Mouse (Mus musculus) ES-E14 (cell line): ENCODE measurements around the gene Kif26a. TPM values are rescaled to one million over a fixed set of nuclear protein-coding genes. Genes with fewer than 3 reads are reported as not detected.

ENCODE experiments used
- DNase-seq: peaks from one replicate; pipeline ENCODE4 v3.0.0-alpha.2; 2013; ENCODE audit warnings: low read depth, low spot score
- H3K27ac ChIP-seq: 2 replicates; pipeline ENCODE4 v1.5.1; 2012; ENCODE audit warnings: low read depth, mild to moderate bottlenecking, low read length, moderate library complexity, mixed read lengths; ENCODE audit not compliant: poor library complexity, insufficient read depth, severe bottlenecking
- H3K36me3 ChIP-seq: 2 replicates; pipeline ENCODE4 v1.6.1; 2012; ENCODE audit warnings: mild to moderate bottlenecking, low read length, moderate library complexity, mixed read lengths; ENCODE audit not compliant: control insufficient read depth, poor library complexity, insufficient read depth, severe bottlenecking
- H3K4me1 ChIP-seq, 2 experiments: fragments of 150-350 bp in 1 of 2; sonication (generic) in 1 of 2; 2 replicates each; pipeline ENCODE4 v1.6.1; 2012; ENCODE audit warnings: low read length in 2 of 2, mild to moderate bottlenecking in 1 of 2, mixed read lengths in 1 of 2; ENCODE audit not compliant: control insufficient read depth in 2 of 2, insufficient read depth in 2 of 2, poor library complexity in 1 of 2
- H3K4me3 ChIP-seq, 2 experiments: fragments of 150-350 bp in 1 of 2; sonication (generic) in 1 of 2; 2 replicates each; pipeline ENCODE4 v1.5.1; 2012; ENCODE audit warnings: low read length in 2 of 2, low read depth in 1 of 2, mild to moderate bottlenecking in 1 of 2, mixed read lengths in 1 of 2; ENCODE audit not compliant: insufficient read depth in 1 of 2, poor library complexity in 1 of 2, severe bottlenecking in 1 of 2
- H3K9ac ChIP-seq: 2 replicates; pipeline ENCODE4 v1.6.1; 2012; ENCODE audit warnings: low read depth, mild to moderate bottlenecking, low read length, mixed read lengths; ENCODE audit not compliant: poor library complexity, insufficient read depth, severe bottlenecking
- H3K9me3 ChIP-seq: fragments of 150-350 bp; sonication (generic); 2 replicates; pipeline ENCODE4 v1.6.1; 2012; ENCODE audit warnings: low read depth, mild to moderate bottlenecking, low read length; ENCODE audit not compliant: control insufficient read depth, insufficient read depth
- CHD2 ChIP-seq: IDR thresholded peaks from 2 replicates; pipeline ENCODE4 v1.6.1; 2014; ENCODE audit warnings: mild to moderate bottlenecking, low read depth, low read length, inconsistent platforms
- HCFC1 ChIP-seq: IDR thresholded peaks from 2 replicates; pipeline ENCODE4 v1.6.1; 2012; ENCODE audit warnings: low read length, inconsistent platforms, borderline replicate concordance; ENCODE audit not compliant: insufficient read depth
- MAFK ChIP-seq: IDR thresholded peaks from 2 replicates; pipeline ENCODE4 v1.6.1; 2014; ENCODE audit warnings: mild to moderate bottlenecking, low read depth, low read length, inconsistent platforms; ENCODE audit not compliant: insufficient read depth
- ZC3H11A ChIP-seq: IDR thresholded peaks from 2 replicates; pipeline ENCODE4 v1.6.1; 2012; ENCODE audit warnings: low read depth, mild to moderate bottlenecking, inconsistent platforms, low read length, borderline replicate concordance
- ZNF384 ChIP-seq: IDR thresholded peaks from 2 replicates; pipeline ENCODE4 v1.6.1; 2012; ENCODE audit warnings: low read depth, low read length, inconsistent platforms
- in situ Hi-C, 2 experiments: fragments of 600-800 bp; cut with MboI; formaldehyde crosslinking; loops; one replicate each; pipeline ENCODE4 v1.15.1; 2025; ENCODE audit warnings: low sequenced_read_pairs in 2 of 2, inconsistent platforms in 1 of 2; ENCODE audit not compliant: unreplicated experiment in 2 of 2
- total RNA-seq: library from RNA; depleted of rRNA; stranded (reverse); fragments of 300-350 nt; gene quantifications from 2 replicates; pipeline ENCODE4 v1.2.3, GENCODE M21; 2012

Gene Kif26a
- total RNA-seq, 1 experiment = 6.1 TPM

DNA sequence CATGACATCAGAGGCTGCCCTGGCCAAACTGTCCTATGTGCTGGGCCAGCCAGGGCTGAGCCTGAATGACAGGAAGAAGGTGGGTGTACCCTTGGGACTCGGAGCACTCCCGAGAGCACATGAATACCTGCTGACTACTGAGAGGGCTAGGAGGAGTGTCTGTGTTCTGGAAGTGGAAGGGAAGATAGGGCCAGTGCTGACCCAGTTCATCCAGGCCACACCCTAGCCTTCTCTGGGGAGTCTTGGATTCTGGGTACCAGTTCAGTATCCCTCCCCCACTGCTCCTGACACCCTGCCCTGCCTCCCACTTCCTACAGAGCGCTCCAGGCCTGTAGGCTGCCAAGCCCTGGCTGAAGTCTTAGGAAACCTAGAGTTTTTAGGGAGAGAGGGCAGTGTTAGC lies 24.8 kb upstream of the Kif26a start:
- no peak overlapping the region for H3K4me3 ChIP-seq
- H3K4me1 ChIP-seq = peaks cover 0 to 9% of the 10 kb centered on the region in 2 experiments; a peak in 1 of 4 replicates
- H3K36me3 ChIP-seq = no peaks in the 10 kb centered on the region
- TF ChIP-seq ZNF384 (no peak), ZC3H11A (no peak), MAFK (no peak), CHD2 (no peak), HCFC1 (no peak)
- H3K9me3 ChIP-seq = no peaks in the 10 kb centered on the region
- H3K27ac ChIP-seq = no peak overlapping the region
- no peak for DNase-seq
- no peak overlapping the region for H3K9ac ChIP-seq
- in situ Hi-C loops = no loop called here

DNA sequence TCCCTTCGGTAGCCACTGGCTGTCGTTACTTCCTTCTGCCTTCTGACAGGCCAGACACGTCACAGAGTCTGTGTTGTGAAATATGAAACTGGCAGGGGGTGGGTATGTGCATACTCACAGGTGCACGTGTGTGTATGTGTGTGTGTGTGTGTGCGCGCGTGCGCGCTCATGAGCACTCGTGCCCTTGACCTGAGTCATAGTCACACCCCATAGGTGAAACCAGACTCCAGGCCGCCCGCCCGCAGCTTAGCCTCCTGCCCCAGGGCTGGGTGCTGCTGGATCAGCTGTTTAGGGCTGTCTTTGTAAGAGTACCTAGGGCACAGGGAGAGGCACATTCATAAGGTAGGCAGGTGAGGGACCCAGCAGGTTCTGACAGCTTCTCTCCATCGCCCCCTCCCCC lies 20.1 kb upstream of the Kif26a start:
- no peak for DNase-seq
- Histone ChIP-seq H3K9ac (no peak overlapping the region), H3K36me3 (no peaks in the 10 kb centered on the region), H3K4me1 (peaks cover 0 to 5% of the 10 kb centered on the region in 2 experiments; a peak in 1 of 4 replicates), H3K27ac (no peak overlapping the region), H3K9me3 (no peaks in the 10 kb centered on the region), H3K4me3 (no peak overlapping the region)
- TF ChIP-seq MAFK (no peak), ZC3H11A (no peak), HCFC1 (no peak), CHD2 (no peak), ZNF384 (no peak)
- in situ Hi-C loops = loop anchor here in 1 of 2 experiments (25.0 kb wide), 1 partner anchor 411 kb away; no protein-coding TSS in a partner anchor

DNA sequence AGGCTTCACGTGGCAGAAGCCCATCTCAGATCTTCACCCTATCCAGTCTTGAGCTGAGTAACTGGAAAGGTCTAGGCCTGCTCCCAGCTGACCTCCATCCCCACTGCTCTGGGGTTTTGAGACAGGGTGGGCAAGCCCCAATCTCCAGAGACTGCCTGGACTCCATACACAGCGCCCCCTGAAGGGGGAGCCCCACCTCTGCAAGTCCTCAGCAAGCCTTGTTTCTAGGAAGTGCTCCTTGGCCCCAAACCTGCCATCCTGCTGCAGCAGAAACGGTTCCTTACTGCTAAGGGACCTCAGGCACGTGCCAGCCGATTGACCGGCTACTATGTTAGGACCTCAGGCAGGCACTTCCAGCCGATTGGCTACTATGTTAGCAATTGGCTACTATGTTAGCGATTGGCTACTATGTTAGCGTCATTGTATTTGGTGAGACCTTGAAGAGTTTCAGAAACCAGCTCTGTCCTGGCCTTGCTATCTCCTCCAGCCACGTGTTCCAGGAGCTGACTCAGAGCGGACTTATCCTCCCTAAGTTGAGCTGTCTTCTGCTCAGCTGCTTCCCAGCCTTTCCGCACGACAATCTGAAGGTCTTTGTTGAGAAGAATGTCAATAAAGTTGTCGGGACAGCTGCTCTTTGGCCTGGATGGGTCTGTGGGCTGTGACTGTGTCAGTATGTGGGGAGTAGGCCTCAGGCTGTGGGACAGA lies 18.9 kb upstream of the Kif26a start:
- Histone ChIP-seq H3K9me3 (no peaks in the 10 kb centered on the region), H3K4me3 (no peak overlapping the region), H3K36me3 (no peaks in the 10 kb centered on the region), H3K4me1 (peaks cover 0 to 5% of the 10 kb centered on the region in 2 experiments; a peak in 1 of 4 replicates), H3K9ac (no peak overlapping the region), H3K27ac (no peak overlapping the region)
- in situ Hi-C loops = loop anchor here in 1 of 2 experiments (25.0 kb wide), 1 partner anchor 410 kb away; no protein-coding TSS in a partner anchor
- DNase-seq = no peak
- TF ChIP-seq HCFC1 (no peak), ZNF384 (no peak), CHD2 (no peak), ZC3H11A (no peak), MAFK (no peak)

DNA sequence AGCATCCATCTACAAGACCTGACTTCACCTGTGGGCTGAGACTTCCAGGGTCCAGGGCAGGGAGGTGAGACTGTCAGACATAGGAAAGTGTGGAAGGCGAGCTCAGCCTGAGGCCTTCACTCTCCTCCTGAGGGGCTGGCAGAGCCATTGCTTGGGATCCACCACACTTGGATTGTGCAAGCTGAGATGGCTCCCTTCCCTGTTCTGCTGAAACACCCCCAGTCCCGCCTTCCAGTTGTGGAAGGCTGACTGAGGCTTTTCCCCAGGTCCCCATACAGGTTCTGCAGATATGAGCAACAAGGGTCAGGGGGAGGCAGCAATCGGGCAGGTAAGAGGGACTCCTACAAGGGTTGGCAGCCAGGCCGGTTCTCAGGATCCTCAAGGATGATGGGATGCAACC lies 17.5 kb upstream of the Kif26a start:
- Histone ChIP-seq H3K27ac (no peak overlapping the region), H3K4me1 (peaks cover 0 to 5% of the 10 kb centered on the region in 2 experiments; a peak in 1 of 4 replicates)
- in situ Hi-C loops = loop anchor here in 1 of 2 experiments (25.0 kb wide), 1 partner anchor 409 kb away; no protein-coding TSS in a partner anchor

More for the DNA sequence above, 17.5 kb upstream of the Kif26a start:
- H3K9me3 ChIP-seq = no peaks in the 10 kb centered on the region
- TF ChIP-seq ZNF384 = no peak
- no peak for TF ChIP-seq ZC3H11A
- TF ChIP-seq CHD2 = no peak
- no peak for TF ChIP-seq HCFC1
- no peak for TF ChIP-seq MAFK
- H3K4me3 ChIP-seq = no peak overlapping the region
- no peak for DNase-seq
- H3K36me3 ChIP-seq = no peaks in the 10 kb centered on the region
- H3K9ac ChIP-seq = no peak overlapping the region
